Mouse (Mus musculus): ENCODE results near the gene Drd3.

Drd3 gene

DNA sequence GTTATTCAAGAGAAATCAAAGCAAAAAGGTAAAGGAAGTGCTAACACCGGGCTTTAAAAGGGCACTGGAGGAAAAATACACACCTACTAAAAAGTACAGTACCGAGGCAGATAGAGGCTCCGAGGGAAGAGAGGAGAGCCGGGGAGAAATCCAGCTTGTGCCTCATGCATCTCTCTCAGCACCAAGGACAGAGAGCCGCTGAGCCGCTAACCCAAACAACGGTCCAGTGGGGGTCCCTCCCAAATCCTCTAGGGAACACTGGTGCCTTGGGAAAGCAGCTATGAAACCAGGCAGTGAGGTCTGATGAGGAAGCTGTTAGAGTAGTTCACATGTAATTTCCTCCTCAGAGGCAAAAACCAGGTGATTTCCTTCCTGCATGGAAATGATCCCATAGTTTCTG lies at the start of gene Drd3:
Gene Drd3, plus strand, starts transcription at position 276 of the 400 bp plus-strand sequence.
- in situ Hi-C loops (cut with MboI, MseI) = no loop called here

DNA sequence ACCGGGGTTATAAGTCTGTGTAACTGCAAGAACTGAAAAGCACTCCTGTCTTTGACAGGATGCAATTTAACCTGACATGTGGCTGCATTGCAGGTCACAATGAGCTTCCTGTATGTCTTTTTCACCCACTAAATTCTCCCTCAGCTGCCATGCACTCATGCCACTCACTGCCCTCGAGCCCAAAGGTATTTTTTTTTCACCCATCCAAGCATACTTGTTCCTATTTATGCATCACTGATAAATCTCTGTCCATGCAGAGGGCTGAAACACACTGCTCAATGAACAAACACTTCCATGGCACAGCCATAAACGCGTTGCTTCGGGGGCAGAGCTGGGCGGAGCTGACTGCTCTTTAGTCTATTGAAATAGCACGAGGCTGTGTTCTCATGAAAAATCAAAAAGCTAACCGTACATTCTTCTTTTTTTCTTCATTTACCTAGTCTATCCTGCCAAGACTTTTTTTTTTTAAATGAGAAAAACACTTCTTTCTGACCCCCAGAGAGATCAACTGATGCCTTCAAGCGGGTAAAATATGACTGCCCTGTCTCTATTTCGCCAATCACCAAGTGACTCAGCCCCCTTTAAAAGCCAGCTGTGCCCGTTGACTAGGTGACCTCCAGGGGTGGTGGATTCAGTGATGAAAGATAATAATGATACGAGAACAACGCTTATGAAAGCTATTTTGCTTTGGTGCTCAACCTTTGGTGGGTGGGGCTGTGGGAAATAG lies 45.3 kb upstream of the Drd3 start:
- in situ Hi-C loops (cut with MboI, MseI) = no loop called here

DNA sequence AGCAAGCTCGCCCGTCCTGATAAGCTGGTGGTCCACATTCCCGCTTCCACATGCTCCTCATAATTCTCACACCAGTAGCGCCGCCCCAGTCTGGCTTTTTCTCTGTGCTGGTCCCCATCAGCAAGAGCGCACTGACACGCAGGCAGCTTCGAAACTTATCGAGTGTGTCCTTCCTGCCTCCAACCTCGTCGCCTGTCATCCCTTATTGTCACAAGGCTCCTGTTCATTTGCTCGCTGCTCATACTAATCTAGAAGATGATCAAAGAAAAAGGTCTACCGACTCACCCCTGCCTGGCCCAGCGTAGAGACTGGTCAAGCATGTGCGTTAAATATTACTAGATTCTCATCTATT lies 44.8 kb upstream of the Drd3 start:
- in situ Hi-C loops (cut with MboI, MseI) = no loop called here

DNA sequence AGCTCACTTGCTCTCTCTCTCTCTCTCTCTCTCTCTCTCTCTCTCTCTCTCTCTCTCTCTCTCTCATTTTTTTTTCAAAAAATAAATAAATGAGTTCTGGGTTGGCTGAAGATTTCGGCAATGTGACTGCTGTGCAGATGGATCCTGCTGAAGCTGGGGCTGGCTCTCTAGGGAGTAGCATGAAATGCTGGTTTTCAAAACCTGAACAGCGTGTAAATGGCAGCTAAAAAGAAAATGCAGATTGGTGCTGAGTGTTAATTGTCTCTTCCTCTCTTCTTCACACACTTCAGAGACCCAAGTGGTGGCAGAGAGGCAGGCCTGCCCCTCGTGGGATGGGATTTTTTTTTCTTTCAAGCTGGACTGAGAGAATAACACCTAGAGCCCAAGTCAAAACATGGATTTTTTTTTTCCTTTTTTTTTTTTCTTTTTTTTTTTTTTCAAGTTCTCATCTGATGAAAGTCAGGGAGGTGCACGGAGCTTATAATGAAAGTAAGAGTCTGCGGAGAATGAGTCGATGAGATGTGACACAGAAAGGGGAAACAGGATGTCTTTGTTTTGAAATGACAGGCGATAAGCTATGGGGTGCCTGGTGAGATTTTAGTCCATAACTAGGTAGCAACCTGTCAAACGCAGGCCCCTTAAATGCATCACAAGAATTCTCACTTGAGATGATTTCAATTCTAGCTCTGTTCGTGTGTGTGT lies 44.2 kb upstream of the Drd3 start:
- in situ Hi-C loops (cut with MboI, MseI) = no loop called here

DNA sequence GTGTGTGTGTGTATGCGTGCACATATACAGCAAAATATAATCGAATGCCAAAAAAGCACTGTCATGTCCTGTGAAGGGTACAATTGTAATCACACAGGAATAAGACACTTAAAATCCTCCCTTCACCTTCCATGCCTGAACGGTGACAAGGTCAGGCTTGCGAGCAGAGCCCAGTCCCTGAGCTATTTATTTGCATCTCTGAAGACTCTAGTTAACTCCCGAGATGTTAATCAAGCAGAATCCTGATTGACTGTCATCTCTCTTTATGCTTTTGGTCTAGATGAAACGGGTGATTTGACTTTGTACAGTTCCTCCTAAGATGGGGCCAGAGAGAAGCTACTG lies 43.7 kb upstream of the Drd3 start:
- in situ Hi-C loops (cut with MboI, MseI) = no loop called here

DNA sequence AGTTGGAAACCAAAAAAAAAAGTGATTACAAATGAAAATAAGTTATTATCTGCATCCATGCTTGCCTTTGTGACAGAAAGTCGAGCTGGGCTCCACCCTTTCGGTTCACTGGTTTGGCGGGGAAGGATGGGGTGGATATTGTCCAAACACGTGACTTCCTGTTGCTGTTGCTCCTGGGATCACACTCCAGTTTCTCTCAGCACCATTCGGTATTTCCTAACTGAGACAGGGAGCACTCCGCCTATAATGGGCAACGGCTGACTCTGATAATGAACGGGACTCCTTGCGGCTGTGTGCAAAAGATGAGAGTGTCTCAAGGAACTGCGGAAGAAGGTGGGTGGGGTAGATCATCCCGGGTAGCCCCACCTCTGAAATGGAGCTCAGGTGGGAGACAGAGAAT lies 43.2 kb upstream of the Drd3 start:
- in situ Hi-C loops (cut with MboI, MseI) = no loop called here

DNA sequence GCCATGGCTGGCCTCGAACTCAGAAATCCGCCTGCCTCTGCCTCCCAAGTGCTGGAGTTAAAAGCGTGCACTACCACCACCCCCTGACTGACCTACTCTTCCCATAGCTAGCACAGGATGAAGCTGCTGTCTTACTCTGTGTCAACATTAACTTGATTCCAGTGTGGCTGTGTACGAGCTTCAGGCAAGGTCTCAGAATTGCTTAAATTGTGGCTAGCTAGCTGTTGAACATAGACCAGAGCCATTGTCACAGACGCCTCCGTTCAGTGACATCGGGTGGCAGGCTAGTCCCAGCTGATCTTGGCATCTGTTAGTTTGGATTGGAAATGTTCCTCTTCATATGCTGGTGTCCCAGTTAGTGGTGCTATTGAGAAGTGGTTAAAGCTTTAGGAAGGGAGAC lies 42.5 kb upstream of the Drd3 start:
- in situ Hi-C loops (cut with MboI, MseI) = no loop called here

DNA sequence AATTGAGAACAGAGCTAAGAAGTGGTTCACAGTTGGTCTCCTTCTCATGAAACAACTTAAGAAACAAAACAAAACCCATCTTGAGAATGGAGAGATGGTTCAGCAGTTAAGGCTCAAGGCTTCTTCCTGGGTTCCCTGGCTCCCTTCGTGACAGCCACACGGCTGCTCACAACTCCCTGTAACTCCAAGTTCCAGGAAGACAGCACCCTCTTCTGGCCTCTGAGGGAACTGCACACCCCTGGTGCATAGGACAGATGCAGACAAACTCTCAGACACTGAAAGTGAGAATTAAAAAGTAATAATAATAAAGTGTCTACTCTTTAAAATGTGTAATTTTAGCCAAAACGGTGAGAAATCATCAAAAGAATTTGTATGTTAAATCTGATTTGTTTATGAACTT lies 29.4 kb upstream of the Drd3 start:
- in situ Hi-C loops (cut with MboI, MseI) = no loop called here

DNA sequence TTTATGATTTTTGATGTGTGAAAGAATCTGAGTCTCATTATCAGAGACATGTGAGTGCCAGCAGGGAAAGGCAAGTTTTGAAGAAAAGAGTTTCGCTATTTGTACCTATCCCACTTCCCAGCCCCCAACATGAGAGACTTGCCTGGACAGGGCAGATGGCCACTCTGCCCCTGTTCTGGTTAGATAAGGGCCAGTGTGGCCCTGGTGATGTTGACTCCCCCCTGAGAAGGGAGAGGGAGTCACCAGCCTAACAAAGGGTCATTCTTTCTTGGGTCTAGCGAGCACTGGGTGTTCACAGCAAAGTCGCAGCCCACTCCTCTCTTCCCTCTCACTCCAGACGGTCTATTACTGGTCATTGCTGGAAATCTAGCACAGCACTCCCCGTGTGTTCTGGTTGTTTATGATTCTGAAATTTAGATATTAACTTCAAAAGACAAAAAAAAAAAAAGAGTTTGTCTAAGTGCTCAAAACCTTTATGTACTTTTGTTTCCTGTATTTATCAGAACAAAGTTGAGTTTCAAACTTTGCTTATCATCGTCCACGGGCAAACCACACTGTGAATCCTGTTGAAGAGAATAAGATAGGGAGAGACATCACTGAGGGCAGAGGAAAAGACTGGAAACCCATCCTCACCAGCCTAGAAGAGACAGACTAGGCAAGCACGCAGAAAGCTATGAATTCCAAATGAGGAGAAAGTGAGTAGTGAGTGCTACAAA lies 24.2 kb upstream of the Drd3 start:
- in situ Hi-C loops (cut with MboI, MseI) = loop anchor here (5.0 kb wide), 1 partner anchor 192 kb away; no protein-coding TSS in a partner anchor

DNA sequence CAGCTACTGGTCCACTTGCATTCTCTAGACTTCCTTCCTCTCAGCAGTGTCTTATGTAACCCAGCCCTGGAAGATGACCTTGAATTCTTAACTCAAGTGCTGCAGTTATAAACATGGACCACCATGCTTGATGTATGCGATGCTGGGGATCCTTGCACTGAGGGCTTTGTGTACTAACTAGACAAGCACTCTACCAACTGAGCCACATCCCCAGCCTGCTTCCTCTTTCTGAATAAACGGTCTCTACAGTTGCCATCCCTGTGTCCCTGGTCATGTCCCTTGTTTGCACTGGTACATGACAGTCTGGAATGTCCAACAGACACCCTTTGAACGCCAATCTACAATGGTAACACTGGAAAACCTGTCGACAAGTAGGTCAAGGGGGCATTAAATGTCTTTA lies 23.5 kb upstream of the Drd3 start:
- in situ Hi-C loops (cut with MboI, MseI) = loop anchor here (5.0 kb wide), 1 partner anchor 193 kb away; no protein-coding TSS in a partner anchor

DNA sequence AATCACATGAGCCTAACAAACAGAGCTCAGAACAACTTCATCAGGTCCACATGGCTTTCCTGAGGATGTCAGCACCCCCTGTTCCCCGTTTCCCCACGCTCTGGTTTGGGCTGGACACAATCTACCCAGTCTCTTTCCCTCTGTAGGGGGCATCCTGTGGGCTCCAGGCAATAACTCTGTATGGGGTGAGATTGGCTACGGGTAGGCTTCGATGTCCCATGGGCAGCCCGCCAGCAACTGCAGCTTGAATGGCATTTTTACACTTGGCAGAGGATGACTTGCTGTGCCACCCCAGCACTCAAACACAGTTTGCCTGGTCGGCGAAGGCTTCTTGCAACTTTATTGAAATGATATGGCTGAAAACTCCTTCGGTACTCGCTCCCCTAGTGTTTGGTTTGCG lies 21.3 kb upstream of the Drd3 start:
- in situ Hi-C loops (cut with MboI, MseI) = loop anchor here (5.0 kb wide), 1 partner anchor 195 kb away; no protein-coding TSS in a partner anchor

DNA sequence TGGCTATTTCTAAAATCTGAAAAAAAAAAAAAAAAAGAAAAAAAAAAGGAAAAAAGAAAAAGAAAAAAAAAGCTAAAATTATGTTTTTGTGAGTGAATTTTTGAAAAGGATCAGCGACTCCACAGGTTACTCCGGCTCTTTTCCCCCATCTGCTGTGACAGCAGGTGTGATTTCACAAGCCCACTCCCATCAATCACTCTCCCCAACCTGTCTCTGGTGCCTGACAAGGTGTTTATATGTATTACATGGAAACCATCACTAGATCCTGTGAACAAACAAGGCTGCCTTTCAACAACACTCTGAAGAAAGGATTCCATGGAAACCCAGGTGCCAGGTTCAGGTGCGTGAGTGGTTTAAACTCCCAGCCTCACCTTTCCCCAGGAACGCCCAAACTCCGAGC lies 20.9 kb upstream of the Drd3 start:
- in situ Hi-C loops (cut with MboI, MseI) = loop anchor here (5.0 kb wide), 1 partner anchor 196 kb away; no protein-coding TSS in a partner anchor

DNA sequence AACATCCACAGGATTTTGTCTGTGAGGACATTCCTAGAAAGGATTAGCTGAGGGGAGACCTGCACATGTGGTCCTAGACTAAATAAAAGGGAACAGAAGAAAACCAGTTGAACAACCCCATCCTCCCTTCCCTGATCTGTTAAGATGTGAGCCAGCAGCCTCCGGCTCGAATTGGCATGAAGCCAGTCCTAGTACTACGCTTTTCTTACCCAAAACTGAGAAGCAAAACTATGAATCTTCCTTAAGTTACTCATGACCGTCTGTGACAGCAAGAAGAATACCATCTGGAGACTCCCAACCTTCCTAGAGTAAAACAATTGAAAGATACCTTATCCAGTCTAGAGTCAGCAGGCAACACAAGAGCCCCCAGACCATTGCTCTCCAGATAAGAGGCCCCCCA lies 15.9 kb upstream of the Drd3 start:
- in situ Hi-C loops (cut with MboI, MseI) = no loop called here

DNA sequence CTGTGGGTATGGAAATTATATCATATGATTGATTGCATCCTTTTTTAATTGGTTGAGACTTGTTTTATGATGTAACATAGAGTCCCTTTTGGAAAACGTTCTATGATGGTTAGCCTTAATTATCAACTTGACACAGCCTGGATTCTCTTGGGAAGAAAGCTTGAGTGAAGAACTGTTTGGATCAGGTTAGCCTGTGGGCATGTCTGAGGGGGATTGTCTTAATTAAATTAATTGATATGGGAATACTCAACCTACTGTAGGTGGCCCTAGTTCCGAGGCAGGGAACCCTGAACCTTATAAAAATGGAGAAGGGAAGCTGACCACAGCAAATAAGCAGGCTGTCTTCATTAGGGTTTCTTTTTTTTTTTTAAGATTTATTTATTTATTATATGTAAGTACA lies 12.9 kb upstream of the Drd3 start:
- in situ Hi-C loops (cut with MboI, MseI) = no loop called here

DNA sequence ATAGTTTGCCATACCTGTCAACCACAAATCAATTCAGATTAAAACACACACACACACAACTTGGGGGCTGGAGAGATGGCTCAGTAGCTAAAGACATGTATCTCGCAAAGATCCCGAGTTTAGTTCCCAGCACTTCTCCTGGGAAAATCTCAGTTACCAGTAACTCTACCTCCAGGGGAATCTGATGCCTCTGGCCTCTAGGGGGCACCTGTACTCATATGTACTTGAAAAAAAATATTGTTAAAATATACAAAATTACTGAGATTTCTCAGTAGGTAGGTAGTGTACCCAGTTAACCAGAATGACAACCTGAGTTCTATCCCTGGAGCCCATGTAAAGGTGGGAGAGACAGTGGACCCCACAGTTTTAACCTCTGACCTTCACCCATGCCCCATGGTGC lies 5.4 kb upstream of the Drd3 start:
- in situ Hi-C loops (cut with MboI, MseI) = no loop called here

DNA sequence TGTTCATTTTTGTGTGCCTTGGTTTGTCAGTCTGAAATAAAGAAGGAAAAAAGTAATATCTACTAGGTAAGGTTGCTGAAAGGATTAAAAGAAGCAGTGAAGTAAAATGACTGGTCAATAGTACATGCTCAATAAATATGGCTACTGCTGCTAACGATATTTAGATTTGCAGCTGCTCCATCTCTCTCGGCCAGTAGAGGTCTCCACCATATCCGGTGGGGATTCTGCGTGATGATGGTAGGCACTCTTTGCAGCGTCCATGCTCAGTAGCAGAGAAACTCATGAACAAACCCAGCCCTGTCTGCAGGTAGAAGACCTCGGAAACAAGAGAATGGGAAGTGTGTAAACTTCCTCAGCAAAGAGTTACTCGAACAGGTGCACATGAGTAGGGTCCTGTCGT lies 926 bp upstream of the Drd3 start:
- in situ Hi-C loops (cut with MboI, MseI) = no loop called here

DNA sequence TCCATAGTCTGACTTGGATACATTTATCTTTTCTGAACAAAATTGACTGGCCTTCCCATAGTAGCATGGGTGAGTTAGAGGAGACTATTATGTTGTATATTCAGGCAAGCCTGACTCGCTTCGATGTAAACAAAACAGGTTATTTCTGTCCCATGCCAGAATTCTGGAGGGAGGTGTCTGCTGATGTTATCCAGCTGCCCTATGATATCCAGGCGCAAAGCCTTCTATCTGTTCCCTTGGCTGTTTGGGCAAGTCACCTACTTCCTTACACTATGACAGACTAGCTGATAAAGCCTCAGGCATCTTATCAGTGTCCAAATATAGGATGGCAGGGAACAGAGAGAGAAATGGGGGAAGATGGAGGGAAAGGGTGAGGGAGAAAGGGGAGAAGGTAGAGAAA lies 18.5 kb downstream of the Drd3 start:
- in situ Hi-C loops (cut with MboI, MseI) = no loop called here

DNA sequence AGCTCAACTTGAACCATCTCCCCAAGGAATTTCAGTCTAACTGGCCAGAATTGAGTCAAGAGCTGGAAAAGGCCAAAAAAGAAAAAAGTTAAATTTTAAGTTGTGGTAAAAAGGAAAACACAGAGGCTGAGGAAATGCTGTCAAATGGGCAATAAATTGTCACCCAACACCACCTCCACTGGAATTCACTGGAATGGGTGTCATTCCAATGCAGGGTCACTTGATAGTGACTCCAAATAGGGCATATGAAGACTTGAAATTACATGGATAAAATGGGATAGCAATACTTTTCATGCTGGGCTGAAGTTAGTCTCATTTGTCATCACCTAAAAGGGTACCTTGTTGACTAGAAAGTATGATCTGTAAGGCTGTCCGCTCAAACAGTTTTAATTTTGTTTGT lies 18.9 kb downstream of the Drd3 start:
- in situ Hi-C loops (cut with MboI, MseI) = no loop called here

DNA sequence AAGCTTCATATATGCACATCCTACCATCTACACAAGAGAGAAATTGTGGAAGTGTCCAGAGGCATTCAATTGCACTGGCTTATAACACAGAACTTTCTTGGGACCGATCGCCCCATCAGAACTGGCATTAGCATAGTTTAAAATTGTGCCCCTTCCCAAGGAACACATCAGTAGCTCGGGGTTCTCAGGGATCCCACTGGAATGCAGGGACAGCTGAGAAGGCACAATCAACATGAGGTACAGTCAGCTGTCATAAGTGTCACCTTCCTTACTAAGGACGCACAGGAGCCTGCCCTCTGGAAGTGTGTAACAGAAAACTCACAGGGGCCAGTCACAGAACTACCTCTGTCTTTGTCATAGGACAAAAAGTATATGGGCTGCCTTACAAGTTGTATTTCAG lies 19.7 kb downstream of the Drd3 start:
- in situ Hi-C loops (cut with MboI, MseI) = no loop called here

DNA sequence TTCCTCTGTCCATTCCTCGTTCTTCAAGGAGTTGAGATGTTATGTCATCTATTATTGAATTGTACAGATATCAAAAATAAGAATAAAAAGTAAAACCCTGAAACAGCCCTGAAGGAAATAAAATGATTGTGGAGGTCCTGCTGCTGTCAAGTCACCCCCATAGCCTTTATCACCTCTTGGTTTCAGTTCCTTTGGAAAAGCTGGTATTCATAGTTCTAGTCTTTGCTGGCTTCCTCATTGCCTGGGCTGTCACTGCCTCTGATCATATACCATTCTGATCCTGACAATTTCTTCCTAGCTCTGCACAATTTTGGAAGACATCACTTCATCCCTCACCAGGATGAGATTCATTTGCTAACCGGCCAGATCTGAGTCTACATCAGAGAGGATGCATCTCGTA lies 23.1 kb downstream of the Drd3 start:
- in situ Hi-C loops (cut with MboI, MseI) = no loop called here

DNA sequence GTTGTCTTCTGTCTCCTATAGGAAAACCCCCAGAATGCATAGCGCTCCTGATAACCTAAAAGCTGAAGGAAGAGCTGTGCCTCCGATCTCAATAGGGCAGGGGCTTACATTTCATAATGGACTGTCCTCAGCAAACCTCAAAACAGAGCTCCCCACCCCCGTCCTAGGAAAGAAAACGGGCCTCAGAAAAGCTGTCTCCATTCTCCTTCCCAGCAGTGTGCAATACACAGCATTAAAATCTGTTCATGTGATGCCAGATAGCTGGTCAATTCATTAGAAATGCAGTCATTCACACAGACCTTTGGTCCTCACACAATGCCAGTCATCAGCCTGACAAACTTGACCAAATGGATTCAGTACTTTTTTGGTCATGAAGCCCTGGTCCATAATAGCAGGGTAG lies 45.7 kb downstream of the Drd3 start:
- in situ Hi-C loops (cut with MboI, MseI) = no loop called here

DNA sequence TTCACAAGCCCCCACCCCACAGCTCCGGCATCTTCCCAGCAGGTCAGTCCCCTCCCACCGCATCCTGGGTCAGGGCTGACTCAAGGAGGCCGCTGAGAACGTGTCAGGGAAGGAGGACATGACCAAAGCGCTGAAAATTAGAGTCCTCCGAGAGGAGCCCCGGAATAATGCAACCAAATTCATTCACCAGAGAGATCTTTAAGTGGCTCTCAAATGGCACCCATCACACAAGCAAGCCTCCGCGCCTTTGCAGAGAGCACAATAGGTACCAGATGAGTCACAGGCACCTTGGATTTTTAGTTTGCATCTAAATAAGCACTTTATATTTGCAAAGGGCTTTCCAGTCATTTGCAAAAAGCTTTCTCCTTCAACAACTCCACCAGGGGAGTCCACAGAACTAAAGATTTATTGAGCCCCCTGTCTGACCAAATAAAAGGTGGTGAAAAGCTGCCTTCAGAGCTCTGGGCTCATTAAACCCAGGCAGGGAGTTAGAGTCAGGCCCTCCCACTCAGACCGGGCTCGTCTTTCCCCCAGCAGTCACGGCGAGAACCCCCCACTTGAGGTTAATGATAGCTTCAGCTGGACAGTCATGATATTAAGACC lies 46.4 kb downstream of the Drd3 start:
- in situ Hi-C loops (cut with MboI, MseI) = no loop called here

DNA sequence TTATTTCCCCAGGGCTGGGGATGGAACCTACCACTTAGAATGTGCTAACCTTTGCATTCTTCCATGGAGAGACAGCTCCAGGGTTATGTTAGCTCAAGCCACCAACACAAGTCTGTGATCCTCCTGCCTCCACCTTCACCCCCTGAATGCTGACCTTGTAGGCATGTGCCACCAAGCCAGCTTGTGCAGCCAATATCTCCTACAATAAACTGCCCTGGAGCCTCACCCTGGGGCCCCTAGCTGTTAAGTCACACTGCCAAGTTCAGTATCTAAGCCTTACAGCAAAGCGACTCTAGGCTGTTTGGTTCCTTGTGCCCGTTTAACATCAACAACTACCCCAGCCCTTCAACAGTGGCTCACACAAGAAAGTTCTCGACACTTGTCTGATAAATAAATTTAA lies 47.3 kb downstream of the Drd3 start:
- in situ Hi-C loops (cut with MboI, MseI) = no loop called here
